Mouse (Mus musculus): Measurements from ENCODE around the gene Git2.

Gene Git2

DNA sequence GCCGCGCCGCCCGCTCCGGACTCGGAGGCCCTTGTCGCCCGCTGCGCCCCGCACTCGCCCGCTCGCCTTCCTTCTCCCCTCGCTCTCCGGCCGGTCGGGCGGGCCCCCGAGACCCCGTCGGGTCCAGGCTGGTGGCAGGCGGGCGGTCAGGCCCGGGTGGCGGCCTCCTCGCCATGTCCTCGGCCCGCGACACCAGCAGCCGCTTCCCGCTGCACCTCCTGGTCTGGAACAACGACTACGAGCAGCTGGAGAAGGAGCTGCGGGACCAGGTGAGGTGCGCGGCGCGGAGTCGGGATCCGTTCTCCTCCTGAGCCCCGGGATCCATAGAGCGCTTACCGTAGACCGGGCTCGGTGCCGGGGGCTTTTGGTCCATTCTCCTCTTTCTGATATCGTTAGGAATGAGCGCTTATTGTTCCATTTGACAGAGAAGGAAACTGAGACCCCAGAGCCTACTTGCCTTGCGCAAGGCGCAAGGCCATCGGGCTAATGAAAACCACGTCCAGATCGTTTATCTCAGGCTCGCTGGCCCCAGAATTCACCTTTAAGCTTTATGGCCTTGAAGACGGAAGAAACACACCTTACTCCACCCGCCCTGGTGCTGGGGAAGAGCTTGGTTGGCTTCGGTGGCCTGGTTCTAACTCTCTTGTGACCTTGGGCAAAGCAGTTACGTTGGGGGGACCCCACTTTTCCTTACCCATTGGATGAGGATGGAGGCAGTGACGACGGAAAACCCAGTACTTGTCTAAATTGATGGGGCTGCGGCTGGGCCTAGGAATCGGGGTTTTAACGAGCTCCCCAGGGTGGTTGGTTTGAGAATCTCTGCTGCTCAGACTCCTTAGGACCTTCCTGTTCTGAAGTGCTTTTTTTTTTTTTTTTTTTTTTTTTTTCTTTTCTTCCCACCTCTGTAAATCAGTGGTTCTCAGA lies at the start of gene Git2:
Gene Git2, minus strand, starts transcription at position 462 of the 924 bp plus-strand sequence.
- no peak for DNase-seq (ENCODE audit: low spot score)

GRCm38 (mm10) chr5:114824197-114824596 lies 48.9 kb upstream of the Git2 start:
- peak; percentile 43 for DNase-seq (ENCODE audit: low spot score)

- DNase-seq (ENCODE audit: low spot score), result no peak
These were observed 47.7 kb upstream of the Git2 start, which contains the start of gene 1500011B03Rik for GRCm38 (mm10) chr5:114822796-114823688. TSS of gene 1500011B03Rik (minus strand) at chr5:114823468.

DNA sequence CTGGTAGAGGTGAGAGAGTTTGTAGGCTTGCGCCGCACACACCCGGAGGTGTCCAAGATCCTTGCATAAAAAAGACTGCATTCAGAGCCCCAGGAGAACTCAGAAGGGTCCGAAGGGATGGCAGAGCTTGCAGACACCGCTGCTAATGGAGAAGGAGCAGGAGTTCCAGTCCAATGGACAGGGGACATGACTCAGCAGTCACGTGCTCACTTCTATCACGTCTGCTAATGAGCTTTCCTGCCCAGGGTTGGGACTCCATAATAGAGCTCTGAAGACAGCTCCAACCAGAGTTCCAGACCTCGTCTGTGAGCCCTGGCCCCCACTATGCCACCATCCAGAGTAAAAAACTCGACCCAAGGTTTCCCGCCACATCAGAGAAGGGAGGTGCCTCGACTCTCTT lies 42.8 kb upstream of the Git2 start:
- no peak for DNase-seq (ENCODE audit: low spot score)

GRCm38 (mm10) chr5:114816599-114816998 lies 41.3 kb upstream of the Git2 start:
- no peak for DNase-seq (ENCODE audit: low spot score)

DNA sequence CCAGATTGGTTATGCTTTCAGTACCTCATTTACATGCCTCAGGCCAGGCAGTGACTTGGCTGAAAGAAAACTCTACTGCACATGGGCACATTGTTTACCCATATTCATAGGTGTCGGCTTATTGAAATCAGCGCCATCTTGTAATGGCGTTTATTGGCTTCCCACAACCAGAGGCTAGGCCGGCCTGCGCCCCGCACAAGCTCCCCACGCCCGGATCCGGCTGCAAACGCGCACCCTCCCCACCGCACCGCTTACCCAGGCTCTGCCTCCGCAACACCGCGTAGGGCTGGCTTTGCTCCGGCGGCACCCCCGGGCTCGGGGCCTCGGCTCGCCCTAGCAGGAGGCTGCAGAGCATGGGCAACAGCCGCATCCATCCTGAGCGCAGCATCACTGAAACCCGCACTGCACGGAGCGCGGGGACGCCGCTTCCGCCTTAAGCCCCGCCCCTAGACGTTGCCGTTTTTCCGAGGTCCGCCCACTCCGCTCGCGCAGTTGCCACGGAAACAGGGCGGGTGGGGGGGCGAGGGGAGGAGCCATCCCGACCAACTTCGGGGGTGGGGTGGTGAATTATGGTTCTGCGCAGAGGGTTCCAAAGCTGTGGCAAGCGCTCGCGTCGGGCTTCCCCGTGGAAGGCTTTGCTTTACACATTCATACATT lies 38.3 kb upstream of the Git2 start:
- no peak for DNase-seq (ENCODE audit: low spot score)

DNA sequence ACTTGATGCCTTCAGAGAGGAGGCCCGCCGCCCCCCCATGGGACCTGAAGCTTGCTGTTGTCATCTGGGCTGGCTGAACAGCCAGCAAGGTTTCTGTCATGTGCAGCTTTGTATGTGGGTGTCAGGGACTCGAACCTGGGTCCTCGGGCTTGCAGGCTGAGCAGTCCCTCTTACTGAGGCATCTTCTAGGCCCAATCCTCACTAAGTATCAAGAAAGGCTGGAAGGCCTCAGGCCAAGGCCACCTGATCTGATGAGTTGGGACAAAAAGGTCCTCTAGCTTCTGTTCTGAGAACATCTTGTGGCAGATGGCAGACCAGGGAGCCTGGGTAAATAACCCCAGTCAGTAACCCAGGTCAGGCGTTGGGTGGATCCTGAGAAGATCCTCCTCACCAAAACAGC lies 34.5 kb upstream of the Git2 start:
- no peak for DNase-seq (ENCODE audit: low spot score)

DNA sequence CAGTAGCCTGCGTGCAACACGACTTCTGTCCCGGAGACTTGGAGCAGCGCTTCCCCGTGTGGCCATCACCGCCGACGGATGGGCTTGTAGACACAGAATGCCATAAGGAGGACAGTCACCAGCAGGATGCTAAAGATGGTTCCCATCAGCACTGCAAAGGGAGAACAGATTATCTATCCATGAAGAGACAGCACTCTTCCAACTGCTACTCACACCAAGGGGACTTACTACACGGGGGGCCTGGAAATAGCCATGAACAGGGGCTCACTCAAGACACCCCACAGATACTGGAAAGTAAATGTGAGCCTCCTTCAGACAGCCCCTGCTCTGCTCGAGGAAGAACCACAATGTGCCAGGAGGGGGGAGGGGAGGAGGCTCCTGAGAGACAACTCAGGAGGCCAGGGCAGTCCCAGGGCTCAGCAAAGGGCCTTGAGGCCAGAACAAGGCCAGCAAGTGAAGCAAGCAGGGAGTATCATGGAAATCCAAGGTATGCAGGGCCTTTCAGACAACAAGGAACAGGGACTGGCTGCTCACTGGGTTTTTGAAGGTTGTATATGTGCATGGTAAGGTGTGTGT lies 34.0 kb upstream of the Git2 start:
- DNase-seq (ENCODE audit: low spot score), result no peak

- DNase-seq (ENCODE audit: low spot score), result no peak
These were observed 33.1 kb upstream of the Git2 start for GRCm38 (mm10) chr5:114808385-114808784.

GRCm38 (mm10) chr5:114807893-114808292 lies 32.6 kb upstream of the Git2 start:
- DNase-seq (ENCODE audit: low spot score), result no peak

GRCm38 (mm10) chr5:114807468-114807867 lies 32.2 kb upstream of the Git2 start:
- no peak for DNase-seq (ENCODE audit: low spot score)

DNA sequence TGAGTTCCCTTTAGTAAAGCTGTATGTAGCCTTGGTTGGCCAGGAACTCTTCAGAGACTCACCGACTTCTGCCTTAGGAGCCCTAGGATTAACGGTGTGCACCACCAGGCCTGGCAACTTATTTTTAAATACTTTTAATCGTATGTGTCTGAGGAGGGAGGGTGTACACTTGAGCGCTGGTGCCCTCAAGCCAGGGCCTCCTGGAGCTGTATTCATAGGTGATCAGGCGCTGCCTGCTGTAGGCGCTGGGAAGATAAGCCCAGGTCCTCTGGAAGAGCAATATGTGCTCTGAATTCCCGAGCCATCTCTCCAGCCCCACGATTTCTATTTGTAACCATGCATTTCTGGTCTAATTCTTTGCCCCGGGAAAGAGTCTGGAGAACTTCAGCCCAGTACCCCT lies 31.7 kb upstream of the Git2 start:
- DNase-seq (ENCODE audit: low spot score), result no peak

DNA sequence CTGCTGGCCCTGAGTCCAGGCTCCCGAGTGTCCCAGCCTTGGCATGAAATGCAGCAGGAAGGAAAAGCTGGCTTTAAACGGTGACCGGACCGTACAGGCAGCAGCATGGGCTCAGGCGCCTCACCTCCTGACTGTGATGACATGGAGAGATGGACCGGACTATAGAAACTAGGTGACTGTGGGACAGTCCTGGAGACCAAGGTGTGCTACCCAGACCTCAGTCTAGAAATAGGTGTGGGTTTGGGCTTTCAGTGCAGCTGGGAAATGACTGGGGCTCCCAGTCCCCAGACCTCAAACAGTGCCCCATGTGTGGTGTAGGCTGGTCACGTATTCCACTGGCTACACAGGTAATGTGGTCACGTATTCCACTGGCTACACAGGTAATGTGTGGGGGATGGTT lies 31.3 kb upstream of the Git2 start:
- DNase-seq (ENCODE audit: low spot score), result no peak

GRCm38 (mm10) chr5:114805436-114806350 lies 30.4 kb upstream of the Git2 start:
- no peak for DNase-seq (ENCODE audit: low spot score)

- DNase-seq (ENCODE audit: low spot score), result no peak
These were observed 29.6 kb upstream of the Git2 start for GRCm38 (mm10) chr5:114804958-114805357.

GRCm38 (mm10) chr5:114804335-114804734 lies 29.0 kb upstream of the Git2 start:
- no peak for DNase-seq (ENCODE audit: low spot score)

DNA sequence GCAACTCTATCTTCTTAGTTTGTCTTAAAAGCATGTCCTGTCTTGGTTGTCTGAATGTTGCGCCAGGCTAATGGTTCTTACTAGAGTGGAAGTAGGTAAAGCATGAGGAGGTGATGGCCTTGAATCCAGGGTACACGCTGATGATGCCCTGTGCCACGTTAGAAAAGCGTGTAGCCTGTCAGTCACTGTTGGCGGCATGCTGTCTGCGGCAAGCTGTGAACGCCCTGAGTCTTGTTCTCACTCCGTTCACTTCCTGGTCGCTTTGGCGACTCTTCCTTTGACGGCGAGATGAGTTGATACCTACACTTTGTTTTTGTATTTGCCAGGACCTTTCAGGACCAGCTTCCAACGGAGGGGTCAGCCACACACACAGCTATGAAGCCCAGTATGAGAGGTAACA lies 27.9 kb upstream of the Git2 start:
- no peak for DNase-seq (ENCODE audit: low spot score)

DNA sequence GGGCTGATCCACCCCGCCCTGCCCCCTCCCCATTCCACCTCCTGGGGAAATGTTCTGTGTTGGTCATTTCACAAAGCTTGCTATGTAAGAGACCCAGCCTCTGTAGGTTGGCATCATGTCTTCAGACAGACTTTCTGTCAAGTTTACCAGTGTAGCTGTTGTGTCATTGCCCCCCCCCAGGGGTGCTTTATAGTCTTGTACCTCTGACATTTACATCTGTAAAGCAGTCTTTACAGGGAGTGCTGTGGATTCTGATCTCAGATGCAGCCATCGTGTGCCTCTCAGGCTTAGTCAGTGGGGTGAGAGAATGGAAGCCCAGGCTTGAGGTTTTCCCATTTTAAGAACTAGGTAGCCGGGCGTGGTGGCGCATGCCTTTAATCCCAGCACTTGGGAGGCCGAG lies 26.5 kb upstream of the Git2 start:
- no peak for DNase-seq (ENCODE audit: low spot score)

DNA sequence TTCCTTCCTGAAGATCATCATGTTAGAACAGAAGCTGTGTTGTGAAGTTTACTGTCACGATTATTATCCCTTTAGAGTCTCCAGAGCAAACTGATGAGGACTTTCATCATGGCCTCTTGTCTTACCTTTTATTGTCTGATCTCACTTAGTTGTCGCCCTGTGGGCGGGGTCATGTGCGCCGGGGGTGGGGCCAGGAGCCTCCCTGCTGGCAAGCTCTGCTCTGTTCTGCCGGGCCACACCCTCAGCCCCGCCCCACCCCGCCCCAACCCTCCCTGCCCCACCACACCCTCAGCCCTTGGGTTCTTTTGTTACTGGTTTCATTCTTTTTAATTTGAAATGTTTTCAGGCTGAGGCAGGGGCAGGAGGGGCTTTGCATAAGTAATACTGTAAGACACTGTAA lies 25.7 kb upstream of the Git2 start:
- DNase-seq (ENCODE audit: low spot score), result no peak

GRCm38 (mm10) chr5:114799848-114800247 lies 24.5 kb upstream of the Git2 start:
- no peak for DNase-seq (ENCODE audit: low spot score)

DNA sequence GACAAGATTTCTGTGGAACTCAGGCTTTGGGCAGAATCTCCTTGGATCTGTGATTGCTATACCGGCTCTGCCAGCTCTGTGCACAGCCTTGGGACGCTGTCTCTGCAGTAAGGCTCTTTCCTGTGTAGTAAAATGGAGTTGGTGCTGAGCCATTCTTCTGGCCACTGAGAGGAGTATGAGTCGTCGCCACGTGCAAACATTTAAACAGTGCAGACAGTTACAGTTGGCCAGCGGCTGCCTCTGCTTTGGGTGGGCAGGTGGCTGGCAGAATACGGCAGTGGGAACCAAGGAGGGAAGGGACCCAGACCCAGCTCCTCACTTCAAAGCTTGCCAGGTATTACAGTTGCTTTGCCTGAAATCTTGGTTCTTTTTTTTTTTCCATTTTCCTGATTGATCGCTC lies 21.9 kb upstream of the Git2 start:
- DNase-seq (ENCODE audit: low spot score), result no peak

All from layer of hippocampus, adult 9-10 months (tissue).